Mouse (Mus musculus) MEL (cell line): ENCODE results near the gene Gm20605. TPM values are rescaled to one million over a fixed set of nuclear protein-coding genes. Genes with fewer than 3 reads are reported as not detected.

Experiments
- DNase-seq: peaks from one replicate; pipeline ENCODE4 v3.0.0; 2011; ENCODE audit warnings: low read depth, low spot score
- H3K27ac ChIP-seq: 2 replicates; pipeline ENCODE4 v1.5.1; 2012; ENCODE audit warnings: low read depth, mild to moderate bottlenecking, control low read depth, low read length, moderate library complexity; ENCODE audit not compliant: control insufficient read depth
- H3K27me3 ChIP-seq, 2 experiments: fragments of 150-350 bp in 1 of 2; sonication (generic) in 1 of 2; 2 replicates each; pipeline ENCODE4 v1.6.1; 2012; ENCODE audit warnings: low read length in 2 of 2, mild to moderate bottlenecking in 2 of 2, improper control_type of control experiment in 1 of 2, moderate library complexity in 1 of 2; ENCODE audit not compliant: insufficient read depth in 2 of 2, control insufficient read depth in 1 of 2
- H3K36me3 ChIP-seq, 2 experiments: 2 replicates each; pipeline ENCODE4 v1.6.1; 2012 to 2014; ENCODE audit warnings: low read length in 2 of 2, improper control_type of control experiment in 1 of 2, inconsistent platforms in 1 of 2, mild to moderate bottlenecking in 1 of 2; ENCODE audit not compliant: insufficient read depth in 2 of 2, control insufficient read depth in 1 of 2
- H3K4me1 ChIP-seq, 2 experiments: fragments of 150-350 bp in 1 of 2; sonication (generic) in 1 of 2; 2 replicates each; pipeline ENCODE4 v1.6.1; 2012; ENCODE audit warnings: low read length in 2 of 2, improper control_type of control experiment in 1 of 2, mild to moderate bottlenecking in 1 of 2; ENCODE audit not compliant: insufficient read depth in 2 of 2, control insufficient read depth in 1 of 2
- H3K4me3 ChIP-seq, 2 experiments: fragments of 150-350 bp in 1 of 2; sonication (generic) in 1 of 2; 2 replicates each; pipeline ENCODE4 v1.5.1; 2012; ENCODE audit warnings: low read depth in 2 of 2, low read length in 2 of 2, mild to moderate bottlenecking in 2 of 2, moderate library complexity in 2 of 2, control low read depth in 1 of 2, improper control_type of control experiment in 1 of 2; ENCODE audit not compliant: control insufficient read depth in 1 of 2, insufficient read depth in 1 of 2
- H3K79me2 ChIP-seq: 2 replicates; pipeline ENCODE4 v1.6.1; 2012; ENCODE audit warnings: mild to moderate bottlenecking, low read length, moderate library complexity; ENCODE audit not compliant: control insufficient read depth, poor library complexity, insufficient read depth
- H3K9ac ChIP-seq: 2 replicates; pipeline ENCODE4 v1.6.1; 2012; ENCODE audit warnings: low read depth, mild to moderate bottlenecking, control low read depth, low read length, moderate library complexity; ENCODE audit not compliant: control insufficient read depth, poor library complexity, severe bottlenecking
- H3K9me3 ChIP-seq: fragments of 150-350 bp; sonication (generic); replicated peaks from 2 replicates; pipeline ENCODE4 v1.6.1; 2012; ENCODE audit warnings: mild to moderate bottlenecking, low read length, improper control_type of control experiment, moderate library complexity; ENCODE audit not compliant: insufficient read depth
- BHLHE40 ChIP-seq: IDR thresholded peaks from 2 replicates; pipeline ENCODE4 v1.6.1; 2012; ENCODE audit warnings: low read depth, mild to moderate bottlenecking, inconsistent platforms, low read length, improper control_type of control experiment, borderline replicate concordance
- CHD1 ChIP-seq: IDR thresholded peaks from 2 replicates; pipeline ENCODE4 v1.6.1; 2012; ENCODE audit warnings: low read depth, mild to moderate bottlenecking, inconsistent platforms, low read length, improper control_type of control experiment
- E2F4 ChIP-seq: IDR thresholded peaks from 2 replicates; pipeline ENCODE4 v1.6.1; 2011; ENCODE audit warnings: low read depth, low read length, improper control_type of control experiment, borderline replicate concordance
- ELF1 ChIP-seq: IDR thresholded peaks from 2 replicates; pipeline ENCODE4 v1.6.1; 2014; ENCODE audit warnings: low read depth, mild to moderate bottlenecking, inconsistent platforms, low read length, improper control_type of control experiment, moderate library complexity
- EP300 ChIP-seq, 2 experiments: IDR thresholded peaks; 2 replicates each; pipeline ENCODE4 v1.6.1; 2011; ENCODE audit warnings: improper control_type of control experiment in 2 of 2, low read length in 2 of 2, low read depth in 1 of 2, mild to moderate bottlenecking in 1 of 2
- ETS1 ChIP-seq: IDR thresholded peaks from 2 replicates; pipeline ENCODE4 v1.6.1; 2012; ENCODE audit warnings: low read depth, mild to moderate bottlenecking, inconsistent platforms, low read length, improper control_type of control experiment, moderate library complexity
- GABPA ChIP-seq: IDR thresholded peaks from 2 replicates; pipeline ENCODE4 v1.6.1; 2012; ENCODE audit warnings: low read depth, mild to moderate bottlenecking, inconsistent platforms, low read length, improper control_type of control experiment, moderate library complexity
- HCFC1 ChIP-seq: IDR thresholded peaks from 2 replicates; pipeline ENCODE4 v1.6.1; 2012; ENCODE audit warnings: low read depth, mild to moderate bottlenecking, inconsistent platforms, low read length, improper control_type of control experiment, moderate library complexity
- JUND ChIP-seq: IDR thresholded peaks from 2 replicates; pipeline ENCODE4 v1.6.1; 2011; ENCODE audit warnings: low read depth, mild to moderate bottlenecking, improper control_type of control experiment, low read length
- KAT2A ChIP-seq: conservative IDR thresholded peaks from 2 replicates; pipeline ENCODE4 v1.6.1; 2012; ENCODE audit warnings: low read depth, low read length, improper control_type of control experiment, inconsistent platforms
- MAFK ChIP-seq: IDR thresholded peaks from 2 replicates; pipeline ENCODE4 v1.6.1; 2011; ENCODE audit warnings: low read depth, mild to moderate bottlenecking, low read length, improper control_type of control experiment, borderline replicate concordance
- MAZ ChIP-seq: IDR thresholded peaks from 2 replicates; pipeline ENCODE4 v1.6.1; 2012; ENCODE audit warnings: low read depth, mild to moderate bottlenecking, inconsistent platforms, low read length, improper control_type of control experiment
- MEF2A ChIP-seq: IDR thresholded peaks from 2 replicates; pipeline ENCODE4 v1.6.1; 2014; ENCODE audit warnings: low read depth, mild to moderate bottlenecking, inconsistent platforms, low read length, improper control_type of control experiment; ENCODE audit not compliant: poor library complexity, insufficient replicate concordance, severe bottlenecking; ENCODE audit errors: extremely low read depth
- MXI1 ChIP-seq: IDR thresholded peaks from 2 replicates; pipeline ENCODE4 v1.6.1; 2011; ENCODE audit warnings: mild to moderate bottlenecking, low read depth, low read length, improper control_type of control experiment
- MYB ChIP-seq: IDR thresholded peaks from 2 replicates; pipeline ENCODE4 v1.6.1; 2011; ENCODE audit warnings: mild to moderate bottlenecking, low read depth, low read length, improper control_type of control experiment
- MYC ChIP-seq: IDR thresholded peaks from 2 replicates; pipeline ENCODE4 v1.6.1; 2011; ENCODE audit warnings: low read depth, mild to moderate bottlenecking, low read length, improper control_type of control experiment, moderate library complexity
- NRF1 ChIP-seq: IDR thresholded peaks from 2 replicates; pipeline ENCODE4 v1.6.1; 2014; ENCODE audit warnings: low read depth, mild to moderate bottlenecking, inconsistent platforms, low read length, improper control_type of control experiment, moderate library complexity; ENCODE audit not compliant: poor library complexity, insufficient read depth, severe bottlenecking
- POLR2A ChIP-seq, 2 experiments: IDR thresholded peaks; 2 replicates each; pipeline ENCODE4 v1.6.1; 2011 to 2012; ENCODE audit warnings: low read length in 2 of 2, mild to moderate bottlenecking in 2 of 2, control low read depth in 1 of 2, improper control_type of control experiment in 1 of 2, low read depth in 1 of 2, moderate library complexity in 1 of 2; ENCODE audit not compliant: control insufficient read depth in 1 of 2, insufficient read depth in 1 of 2, poor library complexity in 1 of 2
- RAD21 ChIP-seq: IDR thresholded peaks from 2 replicates; pipeline ENCODE4 v1.6.1; 2011; ENCODE audit warnings: mild to moderate bottlenecking, low read depth, low read length, improper control_type of control experiment
- RCOR1 ChIP-seq: IDR thresholded peaks from 2 replicates; pipeline ENCODE4 v1.6.1; 2012; ENCODE audit warnings: low read depth, mild to moderate bottlenecking, inconsistent platforms, low read length, improper control_type of control experiment
- SMC3 ChIP-seq: IDR thresholded peaks from 2 replicates; pipeline ENCODE4 v1.6.1; 2011; ENCODE audit warnings: low read depth, low read length, improper control_type of control experiment
- TCF12 ChIP-seq: IDR thresholded peaks from 2 replicates; pipeline ENCODE4 v1.6.1; 2014; ENCODE audit warnings: low read depth, mild to moderate bottlenecking, inconsistent platforms, low read length, improper control_type of control experiment, moderate library complexity
- USF2 ChIP-seq, 2 experiments: IDR thresholded peaks; 2 replicates each; pipeline ENCODE4 v1.6.1; 2011 to 2012; ENCODE audit warnings: improper control_type of control experiment in 2 of 2, low read length in 2 of 2, borderline replicate concordance in 1 of 2, inconsistent platforms in 1 of 2, low read depth in 1 of 2, mild to moderate bottlenecking in 1 of 2; ENCODE audit not compliant: insufficient read depth in 1 of 2
- ZKSCAN1 ChIP-seq: IDR thresholded peaks from 2 replicates; pipeline ENCODE4 v1.6.1; 2012; ENCODE audit warnings: low read depth, mild to moderate bottlenecking, inconsistent platforms, low read length, improper control_type of control experiment, moderate library complexity
- ZMIZ1 ChIP-seq: IDR thresholded peaks from 2 replicates; pipeline ENCODE4 v1.6.1; 2012; ENCODE audit warnings: low read depth, mild to moderate bottlenecking, inconsistent platforms, low read length, improper control_type of control experiment, moderate library complexity
- ZNF384 ChIP-seq: IDR thresholded peaks from 2 replicates; pipeline ENCODE4 v1.6.1; 2012; ENCODE audit warnings: low read depth, mild to moderate bottlenecking, inconsistent platforms, low read length, improper control_type of control experiment
- polyA plus RNA-seq, 2 experiments: library from polyadenylated mRNA; stranded (reverse) in 1 of 2; unstranded in 1 of 2; fragments of >175 nt in 1 of 2; fragments of >200 nt in 1 of 2; gene quantifications; 2 replicates each; pipeline versions ENCODE4 v1.2.1 to v1.2.4; 2012; ENCODE audit warnings: low replicate concordance in 2 of 2, low read depth in 1 of 2; ENCODE audit not compliant: insufficient read length in 2 of 2, insufficient read depth in 1 of 2, missing spikeins in 1 of 2
- total RNA-seq: library from RNA; depleted of rRNA; stranded (reverse); fragments of 300-350 nt; gene quantifications from 2 replicates; pipeline ENCODE4 v1.2.3, GENCODE M21; 2012

Gm20605 gene
- total and polyA plus RNA-seq, 3 experiments: 2.5 to 12.7 TPM; not detected in 1

GRCm38 (mm10) chr5:137679726-137680125 is 50.8 kb downstream of the Gm20605 start:
- no peak for DNase-seq
- Histone ChIP-seq H3K27me3 (no peaks in the 10 kb centered on the region), H3K79me2 (peaks cover 63% of the 10 kb centered on the region), H3K4me1 (peaks cover 3 to 12% of the 10 kb centered on the region in 2 experiments; a peak in 2 of 4 replicates), H3K9ac (no peak overlapping the region), H3K4me3 (no peak overlapping the region), H3K27ac (no peak overlapping the region), H3K9me3 (no peaks in the 10 kb centered on the region), H3K36me3 (peaks cover 2 to 20% of the 10 kb centered on the region in 2 experiments)
- TF ChIP-seq HCFC1 (no peak), GABPA (no peak), BHLHE40 (no peak), MAFK (no peak), MEF2A (no peak), JUND (no peak), MXI1 (no peak), ZMIZ1 (no peak), SMC3 (no peak), MAZ (no peak), E2F4 (no peak), CHD1 (no peak)

- DNase-seq: no peak
- TF ChIP-seq POLR2A (IDR thresholded peaks at IDR 0.05; ENCODE audit: control insufficient read depth in 1 of 2, insufficient read depth in 1 of 2, low read depth in 1 of 2, low read length in 2 of 2, poor library complexity in 1 of 2) (no peak), HCFC1 (no peak), MYC (no peak), ETS1 (no peak), RAD21 (no peak), MYB (no peak), NRF1 (no peak), KAT2A (no peak), CHD1 (no peak), EP300 (IDR thresholded peaks at IDR 0.05; ENCODE audit: low read depth in 1 of 2, low read length in 2 of 2) (no peak), TCF12 (no peak), ELF1 (no peak), RCOR1 (no peak), ZKSCAN1 (no peak), MEF2A (no peak), MAZ (no peak), USF2 (IDR thresholded peaks at IDR 0.05; ENCODE audit: borderline replicate concordance in 1 of 2, insufficient read depth in 1 of 2, low read depth in 1 of 2, low read length in 2 of 2) (no peak), ZNF384 (no peak), BHLHE40 (no peak)
- no peaks in the 10 kb centered on the region for H3K27me3 ChIP-seq
- H3K9ac ChIP-seq: peak overlapping the region; percentile 83; the same call in 1 of the 2 replicates
- H3K36me3 ChIP-seq: peaks cover 0 to 37% of the 10 kb centered on the region in 2 experiments; a peak in 3 of 4 replicates
- peaks cover 8 to 32% of the 10 kb centered on the region in 2 experiments; a peak in 3 of 4 replicates for H3K4me1 ChIP-seq
- H3K9me3 ChIP-seq: no peaks in the 10 kb centered on the region
- H3K79me2 ChIP-seq: peaks cover 51% of the 10 kb centered on the region
- H3K4me3 ChIP-seq: peak overlapping the region in 1 of 2 experiments; percentile 63; a peak in 2 of 4 replicates
- no peak overlapping the region for H3K27ac ChIP-seq
These were observed 53.6 kb downstream of the Gm20605 start for GRCm38 (mm10) chr5:137682526-137682925.
